Mouse (Mus musculus): ENCODE measurements around the gene Gm2237. TPM values are rescaled to one million over a fixed set of nuclear protein-coding genes. Genes with fewer than 3 reads are reported as not detected.

The Gm2237 gene
- not detected in 2 replicates for polyA plus RNA-seq (2012; rRNA removed; ENCODE audit: low replicate concordance)

DNA sequence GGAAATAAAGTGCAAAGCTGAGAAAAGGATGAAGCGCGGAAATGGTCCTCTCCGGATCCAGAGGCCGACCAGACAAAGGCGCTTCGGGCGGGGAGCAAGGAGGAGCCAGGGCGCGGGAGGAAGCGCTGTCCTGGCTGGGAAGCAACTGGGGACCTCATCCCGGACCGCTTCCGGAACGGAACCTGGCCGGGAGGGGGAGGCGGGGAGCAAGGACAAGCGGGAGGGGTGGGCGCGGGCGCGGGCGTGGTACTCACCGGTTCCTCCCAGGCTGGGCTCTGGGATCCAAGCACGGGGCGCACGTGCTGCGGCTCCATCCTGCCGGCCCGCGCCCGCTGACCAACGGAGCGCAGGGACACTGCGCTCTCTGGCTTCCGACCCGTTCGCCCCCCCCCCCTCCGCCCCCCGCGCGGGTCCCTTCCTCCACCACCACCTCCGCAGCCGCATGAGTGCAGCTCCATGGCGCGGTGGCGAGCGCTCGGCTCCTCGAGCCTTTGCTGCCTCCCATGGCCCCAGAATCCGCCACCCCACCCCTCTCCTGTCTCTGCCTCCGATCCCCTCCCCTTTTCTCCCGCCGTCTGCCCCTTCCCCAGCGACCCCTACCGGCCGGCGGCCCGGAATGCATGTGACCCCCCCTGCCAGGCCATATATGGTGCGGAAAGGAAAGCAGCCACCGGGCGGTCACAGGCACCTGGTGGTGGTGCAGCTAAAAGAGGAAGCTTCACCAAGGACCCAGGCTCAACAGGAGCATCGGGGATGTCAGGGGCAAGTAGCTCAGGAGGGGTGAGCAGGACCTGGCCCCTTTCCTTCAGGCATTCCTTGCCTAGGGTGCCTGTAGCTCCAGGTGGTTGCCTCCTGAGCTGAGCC, at the start of gene Gm2237:
Gm2237 (minus strand) TSS at position 332 of the 864 bp plus-strand sequence.

GRCm38 (mm10) chr14:19602481-19602880, 17.5 kb upstream of the Gm2237 start, which contains the start of gene Gm5458:
TSS of gene Gm5458 (minus strand) at chr14:19602581.

DNA sequence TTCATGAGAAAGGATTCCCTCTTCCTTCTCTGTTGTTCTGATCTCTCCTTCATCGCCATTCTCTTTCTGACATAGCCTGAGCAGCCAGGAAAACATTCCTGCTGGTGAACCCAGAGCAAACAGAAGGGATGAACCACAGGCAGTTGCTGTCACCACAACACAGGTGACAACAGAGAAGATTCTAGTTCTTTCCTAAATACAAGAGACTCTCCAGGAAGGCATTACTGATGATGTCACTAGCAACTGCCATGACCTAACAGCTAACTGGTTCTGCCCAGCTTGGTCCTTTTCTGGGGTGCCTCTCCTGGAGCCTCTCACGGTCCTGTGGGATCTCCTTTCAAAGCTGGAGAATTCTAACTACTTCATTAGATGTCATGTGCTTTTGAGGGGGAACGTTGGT, 35.1 kb downstream of the Gm2237 start, which contains the start of gene Gm2244:
Gm2244 (minus strand) TSS at position 101 of the 400 bp plus-strand sequence.

Other genes starting within 250 kb of the Gm2237 start
- not detected in 2 replicates for gene Gm21738, start 166.2 kb downstream of the Gm2237 start, polyA plus RNA-seq (2012; rRNA removed; ENCODE audit: low replicate concordance)
- not detected in 2 replicates for gene Gm2244, start 35.2 kb downstream of the Gm2237 start, polyA plus RNA-seq (2012; rRNA removed; ENCODE audit: low replicate concordance)
- not detected in 2 replicates for gene Gm5458, start 17.4 kb upstream of the Gm2237 start, polyA plus RNA-seq (2012; rRNA removed; ENCODE audit: low replicate concordance)
- 4.6 and 5.5 TPM in 2 replicates for gene Nid2, start 166.1 kb upstream of the Gm2237 start, polyA plus RNA-seq (2012; rRNA removed; ENCODE audit: low replicate concordance)
- gene Rtraf, start 238.7 kb upstream of the Gm2237 start, polyA plus RNA-seq (2012; rRNA removed; ENCODE audit: low replicate concordance), result 4.8 and 10.1 TPM in 2 replicates

Measured in duodenum, adult 2 months (tissue).